Mouse (Mus musculus) c-Kit-positive CD71-positive TER-119-positive erythroid progenitor cells, embryonic 14.5 days (primary cell): ENCODE measurements around the gene Pgd.

ENCODE experiments used
- DNase-seq: peaks from one replicate; pipeline ENCODE4 v3.0.0-alpha.2; 2013; ENCODE audit warnings: low spot score

Gene Pgd

GRCm38 (mm10) chr4:149168016-149168415 is 1.4 kb upstream of the Pgd start:
- no peak for DNase-seq

DNA sequence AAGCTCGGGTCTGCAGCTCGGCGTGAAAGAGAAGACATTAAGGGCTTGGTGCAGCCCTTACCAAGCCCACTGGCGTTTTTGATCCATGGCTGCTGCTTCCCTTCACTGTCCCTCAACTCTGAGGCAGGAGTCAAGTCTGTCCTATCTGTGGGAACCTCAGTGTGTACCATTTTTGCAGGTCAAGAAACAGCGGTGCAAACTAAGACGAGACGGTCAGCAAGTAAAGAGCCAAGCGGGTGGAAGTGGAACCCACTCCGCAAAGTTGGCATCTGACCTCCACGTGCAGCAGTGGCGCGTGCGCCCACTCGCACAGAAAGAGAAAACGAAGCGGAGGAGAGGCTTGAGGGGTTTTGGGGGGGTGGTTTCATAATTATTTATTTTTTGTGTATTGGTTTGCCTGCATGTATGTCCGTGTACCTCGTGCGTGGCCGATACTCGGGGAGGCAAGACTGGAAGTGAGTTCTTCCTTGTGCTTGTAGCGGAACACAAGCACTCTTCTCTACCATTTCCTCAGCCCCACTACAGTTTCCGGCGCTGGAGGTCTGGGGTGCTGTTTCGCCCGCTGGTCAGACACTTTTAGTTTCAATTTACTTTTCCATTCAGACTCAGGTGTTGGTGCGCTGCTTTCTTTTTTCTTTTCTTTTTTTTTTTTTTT is 513 bp upstream of the Pgd start:
- DNase-seq: peak; percentile 23

DNA sequence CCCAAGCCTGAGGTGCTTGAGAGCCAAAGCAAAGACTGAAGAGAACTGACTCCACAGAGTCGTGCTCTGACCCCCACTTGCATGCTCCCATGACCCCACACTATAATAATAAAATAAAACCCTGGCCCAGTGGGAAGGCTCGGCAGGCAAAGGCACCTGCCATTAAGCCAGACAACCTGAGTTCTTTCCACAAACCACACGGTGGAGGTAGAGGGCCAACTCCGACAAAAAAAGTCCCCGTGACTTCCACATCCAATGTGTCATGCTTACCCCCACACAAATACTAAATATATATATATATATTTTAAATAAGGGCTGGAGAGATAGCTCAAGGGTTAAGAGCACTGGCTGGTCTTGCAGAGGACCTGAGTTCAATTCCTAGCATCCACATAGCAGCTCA is 2.4 kb downstream of the Pgd start:
- no peak for DNase-seq

DNA sequence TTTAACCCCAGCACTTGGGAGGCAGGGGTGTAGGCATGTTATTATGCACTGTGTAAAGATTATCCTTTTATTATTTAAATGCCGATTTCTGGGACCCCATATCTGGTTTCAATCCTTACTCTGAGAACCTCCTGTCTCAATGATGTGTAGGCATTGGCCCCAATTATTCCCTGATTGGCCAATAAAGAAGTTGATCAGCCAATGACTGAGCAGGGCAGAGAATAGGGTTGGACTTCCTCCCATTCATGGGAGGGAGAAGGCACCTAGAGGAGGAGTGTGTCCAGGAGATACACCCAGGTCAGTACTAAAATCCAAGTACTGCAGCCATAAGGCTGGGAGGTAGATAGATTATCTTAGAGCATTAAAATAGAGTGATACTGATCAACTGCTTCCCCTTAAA is 3.4 kb downstream of the Pgd start:
- DNase-seq: peak; percentile 20

- no peak for DNase-seq
Observed at GRCm38 (mm10) chr4:149161166-149161565, 5.4 kb downstream of the Pgd start.

DNA sequence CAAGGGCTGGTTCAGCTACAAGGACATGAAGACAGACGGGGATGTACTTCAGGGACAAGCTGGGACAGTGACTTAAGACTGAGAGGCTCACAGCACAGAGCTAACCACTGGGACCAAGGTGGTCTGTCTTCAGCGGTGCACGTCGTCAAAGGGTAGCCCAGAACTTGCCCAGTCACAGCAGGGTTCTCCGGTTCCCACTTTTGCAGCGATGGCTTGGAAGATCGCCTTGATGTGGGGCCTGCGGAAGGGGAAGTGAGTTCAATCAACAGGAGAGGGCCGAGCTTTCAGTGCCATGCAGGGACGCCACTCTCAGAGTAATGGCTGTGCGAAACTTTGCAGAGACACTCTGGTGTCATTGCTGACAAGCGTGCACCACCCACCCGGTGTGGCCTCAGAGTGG is 6.7 kb downstream of the Pgd start:
- DNase-seq: no peak

DNA sequence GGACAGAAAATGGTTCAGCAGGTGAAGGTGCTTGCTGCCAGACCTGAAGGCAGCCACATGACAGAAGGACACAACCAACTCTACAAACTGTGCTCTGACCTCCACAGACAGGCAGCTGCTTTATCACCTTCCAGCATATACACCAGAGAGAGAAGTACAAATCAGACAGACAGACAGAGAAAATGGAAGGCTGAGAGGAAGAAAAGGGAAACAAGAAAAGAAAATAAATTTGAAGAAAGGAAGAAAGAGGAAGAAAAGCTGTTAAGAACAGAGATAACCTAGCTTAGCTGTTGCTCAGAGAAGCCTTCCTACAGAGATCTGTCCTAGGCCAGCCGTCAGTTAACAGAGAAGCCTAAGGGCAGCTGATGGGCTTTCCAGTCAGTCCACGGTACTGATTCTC is 7.4 kb downstream of the Pgd start:
- DNase-seq: no peak

DNA sequence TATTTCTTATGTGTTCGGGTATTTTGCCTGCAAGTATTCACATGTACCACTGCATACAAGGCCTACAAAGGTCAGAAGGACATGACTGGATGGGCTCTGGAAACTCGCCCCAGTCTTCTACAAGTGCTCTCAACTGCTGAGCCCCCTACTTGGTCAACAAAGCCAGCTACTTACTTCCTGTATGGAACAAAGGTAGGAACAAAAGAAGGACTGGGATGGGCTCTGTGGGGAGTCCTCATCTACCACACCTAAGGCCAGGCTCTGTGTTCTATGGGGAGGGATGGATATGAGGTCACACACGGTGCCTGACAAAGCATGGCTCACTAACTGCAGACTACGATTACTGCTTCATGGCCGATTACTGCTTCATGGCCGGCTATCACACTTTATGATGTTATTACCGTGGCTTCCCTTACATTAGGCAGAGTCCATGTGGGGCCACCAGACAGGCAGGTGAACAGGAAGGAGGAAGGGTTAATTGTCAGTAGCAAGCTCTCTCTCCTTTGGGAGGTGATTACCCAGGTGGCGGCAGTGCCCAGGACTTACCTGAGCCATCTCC is 9.1 kb downstream of the Pgd start:
- no peak for DNase-seq

GRCm38 (mm10) chr4:149155711-149156110 is 10.9 kb downstream of the Pgd start:
- DNase-seq: no peak

GRCm38 (mm10) chr4:149154859-149155258 is 11.7 kb downstream of the Pgd start:
- DNase-seq: no peak

DNA sequence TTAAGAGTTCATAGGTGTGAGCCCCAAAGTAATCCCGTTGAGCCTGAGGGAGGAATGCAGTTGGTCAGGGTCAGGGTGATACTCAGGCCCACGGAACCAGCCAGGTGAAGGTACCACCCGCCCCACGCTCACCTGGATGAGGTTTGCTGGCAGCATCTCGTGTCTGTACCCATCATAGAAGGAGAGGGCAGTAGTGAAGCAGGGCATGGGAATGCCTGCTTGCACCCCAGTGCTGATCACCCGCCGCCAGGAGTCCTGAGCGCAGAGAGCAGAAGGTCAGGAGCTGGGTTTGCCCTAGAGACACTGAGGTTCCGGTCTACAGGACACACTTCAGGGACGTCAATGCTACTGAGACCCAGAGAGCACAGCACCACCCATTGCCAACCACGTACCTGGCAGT is 15.8 kb downstream of the Pgd start:
- no peak for DNase-seq

DNA sequence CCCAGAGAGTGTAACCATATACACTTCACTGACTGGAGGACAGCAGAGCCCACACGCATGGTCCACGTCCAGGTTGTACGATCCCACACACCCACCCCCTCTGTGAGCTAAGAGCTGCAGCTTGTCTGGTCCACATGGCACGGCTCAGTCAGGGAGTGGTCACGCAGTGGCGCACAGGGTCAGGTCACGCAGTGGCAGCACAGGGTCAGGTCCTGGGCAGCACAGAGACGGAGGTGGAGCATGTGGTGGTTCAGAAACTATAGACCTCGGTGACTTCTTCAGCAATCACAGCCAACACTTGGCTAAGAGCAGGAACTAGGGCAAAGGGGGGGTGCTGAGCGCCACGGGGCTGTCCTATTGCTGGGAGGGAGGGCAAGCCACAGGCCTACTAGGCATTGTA is 16.3 kb downstream of the Pgd start:
- DNase-seq: no peak

GRCm38 (mm10) chr4:149149611-149150010 is 17.0 kb downstream of the Pgd start:
- no peak for DNase-seq

- no peak for DNase-seq
Observed at GRCm38 (mm10) chr4:149149196-149149595, 17.4 kb downstream of the Pgd start.

- DNase-seq: no peak
Observed at GRCm38 (mm10) chr4:149148084-149148483, 18.5 kb downstream of the Pgd start.

DNA sequence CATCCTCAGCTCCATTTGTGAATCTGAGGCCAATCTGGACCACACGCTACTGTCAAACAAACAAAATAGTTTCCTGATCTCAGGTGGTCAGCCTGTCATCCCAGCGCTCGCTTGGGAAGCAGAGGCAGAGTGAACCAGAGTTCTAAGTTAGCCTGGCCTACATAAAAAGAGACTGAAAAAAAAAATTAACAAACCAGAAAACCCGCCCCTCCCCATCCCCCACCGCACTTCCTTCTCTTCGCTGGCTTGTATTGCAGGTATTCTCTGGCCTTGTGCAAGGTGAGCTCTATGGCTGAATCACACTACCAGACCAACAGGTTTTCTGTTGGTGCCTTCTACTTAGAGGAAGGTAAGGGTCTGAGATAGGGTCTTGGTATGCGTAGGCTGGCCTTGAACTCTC is 19.0 kb downstream of the Pgd start:
- DNase-seq: no peak

DNA sequence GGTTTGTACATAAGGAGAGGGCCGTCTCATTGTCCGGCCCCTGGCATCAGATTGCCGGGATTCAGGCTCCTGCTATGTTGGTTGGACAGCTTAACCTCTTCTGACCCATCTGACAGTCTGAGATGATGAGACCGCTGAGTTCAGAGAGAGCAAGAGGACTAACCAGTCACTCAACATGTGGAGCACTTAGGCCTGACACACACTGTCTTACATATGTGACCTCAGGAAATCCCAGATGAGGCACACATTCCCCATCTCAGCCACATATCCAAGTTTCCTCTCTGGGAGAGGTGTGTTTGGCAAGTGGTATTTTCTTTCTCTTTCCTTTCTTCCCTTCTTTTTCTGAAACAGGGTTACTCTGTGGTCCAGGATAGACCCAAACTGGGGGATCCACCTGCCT is 21.4 kb downstream of the Pgd start:
- no peak for DNase-seq

- peak; percentile 70 for DNase-seq
Observed at GRCm38 (mm10) chr4:149144459-149144858, 22.1 kb downstream of the Pgd start.

DNA sequence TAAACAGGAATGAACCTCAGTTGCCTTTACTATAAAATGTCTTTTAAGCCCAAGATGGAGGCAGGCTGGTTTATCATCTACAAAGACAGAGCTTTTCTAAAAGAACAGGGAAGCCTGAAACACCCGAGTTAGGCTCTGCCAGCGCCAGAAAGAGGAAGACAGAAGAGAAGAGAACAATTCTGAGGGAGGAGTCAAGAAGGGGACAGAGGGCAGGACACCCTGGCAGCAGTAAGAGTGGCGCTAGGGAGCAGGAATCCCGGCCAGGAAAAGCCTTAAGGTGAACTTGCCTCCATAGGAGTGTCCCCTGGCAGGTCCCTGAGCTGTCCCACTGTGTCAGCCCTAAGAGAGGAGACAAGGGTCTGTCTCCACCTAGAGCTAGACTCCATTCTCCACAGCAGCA is 23.0 kb downstream of the Pgd start:
- no peak for DNase-seq

DNA sequence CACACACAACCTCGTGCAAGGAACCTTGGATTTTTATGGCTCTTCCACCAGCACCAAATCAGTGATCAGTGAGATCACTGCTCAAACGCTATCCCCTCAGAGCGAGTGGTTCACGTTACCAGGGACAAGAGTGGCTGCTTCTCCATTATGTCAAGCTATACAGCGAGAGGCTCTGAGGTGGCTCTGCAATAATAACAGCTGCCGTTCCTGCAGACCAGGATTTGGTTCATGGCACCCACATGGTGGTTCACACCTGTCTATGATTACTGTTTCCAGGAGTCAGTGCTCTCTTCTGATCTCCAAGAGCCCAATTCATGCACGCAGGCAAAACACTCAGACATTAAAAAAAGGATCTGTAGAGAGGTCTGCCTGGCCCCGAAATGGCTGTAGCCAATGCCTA is 28.1 kb downstream of the Pgd start:
- DNase-seq: no peak

DNA sequence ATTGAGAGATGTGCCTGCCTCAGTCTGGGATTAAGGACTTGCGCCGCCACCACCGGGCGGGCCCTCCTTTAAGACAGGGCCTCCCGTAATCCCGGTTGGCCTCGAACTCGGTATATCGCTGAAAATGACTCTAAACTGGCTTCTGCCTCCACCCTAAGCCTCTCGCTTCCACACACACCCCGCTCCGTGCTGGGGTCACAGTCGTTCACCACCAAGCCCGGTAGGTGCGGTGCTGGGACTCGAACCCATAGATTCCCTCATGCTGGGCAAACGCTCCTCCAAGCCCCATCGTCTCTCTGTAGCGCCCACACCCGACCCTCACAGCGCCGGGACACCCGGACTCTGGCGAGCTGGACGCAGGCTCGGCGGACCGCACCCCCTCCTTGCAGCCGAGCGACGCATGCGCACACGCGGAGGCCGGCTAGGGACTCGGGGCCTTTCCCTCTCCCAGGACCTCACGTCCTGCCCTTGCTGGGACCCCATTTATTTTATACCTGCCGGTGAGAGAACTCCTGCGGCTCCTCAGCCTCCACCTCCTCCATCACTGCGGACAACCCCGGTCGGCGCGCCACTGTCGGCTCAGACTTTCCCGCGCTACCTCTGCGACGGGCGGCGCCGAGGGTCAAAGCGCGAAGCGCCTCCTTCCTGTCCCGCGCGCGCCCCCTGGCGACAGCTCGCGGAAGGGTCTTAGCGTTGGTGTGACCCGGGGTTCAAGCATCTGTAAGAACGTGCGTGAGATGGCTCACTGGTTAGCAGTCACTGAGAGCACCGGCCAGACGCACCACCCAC is 29.4 kb downstream of the Pgd start, which contains the start of gene Cenps:
TSS of gene Cenps (minus strand) at position 648 of the 789 bp plus-strand sequence.
- DNase-seq: peak; percentile 84

GRCm38 (mm10) chr4:149136116-149136850 is 30.3 kb downstream of the Pgd start:
- no peak for DNase-seq

- no peak for DNase-seq
Observed at GRCm38 (mm10) chr4:149133395-149133794, 33.2 kb downstream of the Pgd start.
